Mouse (Mus musculus) neutrophil, adult 5-6 weeks (primary cell): ENCODE results near the gene Sall4. TPM values are rescaled to one million over a fixed set of nuclear protein-coding genes. Genes with fewer than 3 reads are reported as not detected.

ENCODE experiments used
- ATAC-seq: fragments of 151-379, 151-347 bp; 2 replicates; pipeline ENCODE4 v1.8.0; 2017; ENCODE audit warnings: mild to moderate bottlenecking, moderate TSS enrichment; ENCODE audit not compliant: insufficient number of reproducible peaks, poor library complexity, low FRiP score, severe bottlenecking; ENCODE audit errors: extremely low read depth
- total RNA-seq: library from RNA; stranded (forward); fragments of 200-1000 nt; gene quantifications from 2 replicates; pipeline ENCODE4 v1.2.3, GENCODE M21; 2017

Gene Sall4
- not detected in 2 replicates for total RNA-seq

DNA sequence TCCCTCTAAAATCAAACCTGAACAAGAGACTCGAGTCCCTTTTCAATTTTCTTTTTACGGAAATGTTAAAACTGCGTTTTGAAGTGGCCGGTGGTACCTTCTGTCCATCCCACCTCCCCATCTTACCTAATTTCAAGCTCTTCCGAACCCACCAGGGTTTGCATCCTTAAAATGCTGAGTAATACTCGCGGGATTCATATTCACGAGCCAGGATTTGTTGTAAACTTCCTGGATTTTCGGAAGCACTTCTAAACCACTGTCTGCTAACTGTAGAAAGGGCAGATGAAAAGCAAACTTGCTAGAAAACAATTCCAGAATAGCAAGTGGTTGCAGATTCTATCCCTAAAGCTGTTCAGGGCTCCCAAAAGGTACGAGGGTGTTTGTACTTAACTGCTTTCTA is at the start of gene Sall4:
Gene Sall4 (minus strand): TSS at position 362 of the 400 bp plus-strand sequence.
- no peak for ATAC-seq

- no peak for ATAC-seq
Measured at GRCm38 (mm10) chr2:168813243-168813642, 45.5 kb upstream of the Sall4 start.

- no peak for ATAC-seq
Measured at GRCm38 (mm10) chr2:168809895-168810294, 42.2 kb upstream of the Sall4 start.

DNA sequence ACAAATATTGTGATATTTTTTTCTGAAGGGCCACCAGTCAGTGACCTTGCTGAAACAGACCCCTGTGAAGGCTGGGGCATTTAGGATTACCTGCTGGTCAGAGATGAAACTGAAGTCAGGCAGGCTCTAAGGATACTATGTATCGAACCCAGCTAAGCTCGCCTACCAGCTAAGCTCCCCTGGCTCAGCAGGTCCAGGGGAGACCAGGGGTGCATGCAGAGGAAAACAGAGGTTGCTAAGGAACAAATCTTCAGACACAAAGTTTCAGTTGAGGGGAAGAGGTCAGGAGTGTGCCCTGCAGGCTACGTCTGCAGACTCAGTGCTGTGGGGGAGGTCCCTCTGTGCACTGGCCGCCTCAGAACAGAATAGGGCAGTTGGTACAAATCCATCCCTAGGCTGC is 39.9 kb upstream of the Sall4 start:
- ATAC-seq, result no peak

DNA sequence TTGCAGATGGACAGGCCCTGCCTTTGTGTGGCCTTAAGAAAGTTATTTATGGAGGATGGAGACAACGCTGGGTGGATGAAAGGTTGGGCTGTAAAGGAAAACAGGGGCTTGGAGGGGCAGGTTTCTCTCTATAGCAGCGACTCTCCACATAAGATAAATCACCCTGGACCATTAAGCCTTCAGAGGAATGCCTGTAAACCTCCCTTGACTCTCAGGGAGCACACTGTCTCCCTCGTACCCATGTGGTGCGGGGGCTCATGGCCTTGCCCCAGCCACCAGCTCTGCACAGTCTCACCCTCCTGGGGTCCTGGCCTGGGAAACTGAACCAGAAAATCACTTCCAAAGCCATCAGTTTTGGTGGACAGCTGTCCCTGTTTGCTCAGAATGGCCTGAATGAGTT is 36.1 kb upstream of the Sall4 start:
- no peak for ATAC-seq

GRCm38 (mm10) chr2:168799326-168799725 is 31.6 kb upstream of the Sall4 start:
- no peak for ATAC-seq

GRCm38 (mm10) chr2:168798921-168799320 is 31.2 kb upstream of the Sall4 start:
- no peak for ATAC-seq

DNA sequence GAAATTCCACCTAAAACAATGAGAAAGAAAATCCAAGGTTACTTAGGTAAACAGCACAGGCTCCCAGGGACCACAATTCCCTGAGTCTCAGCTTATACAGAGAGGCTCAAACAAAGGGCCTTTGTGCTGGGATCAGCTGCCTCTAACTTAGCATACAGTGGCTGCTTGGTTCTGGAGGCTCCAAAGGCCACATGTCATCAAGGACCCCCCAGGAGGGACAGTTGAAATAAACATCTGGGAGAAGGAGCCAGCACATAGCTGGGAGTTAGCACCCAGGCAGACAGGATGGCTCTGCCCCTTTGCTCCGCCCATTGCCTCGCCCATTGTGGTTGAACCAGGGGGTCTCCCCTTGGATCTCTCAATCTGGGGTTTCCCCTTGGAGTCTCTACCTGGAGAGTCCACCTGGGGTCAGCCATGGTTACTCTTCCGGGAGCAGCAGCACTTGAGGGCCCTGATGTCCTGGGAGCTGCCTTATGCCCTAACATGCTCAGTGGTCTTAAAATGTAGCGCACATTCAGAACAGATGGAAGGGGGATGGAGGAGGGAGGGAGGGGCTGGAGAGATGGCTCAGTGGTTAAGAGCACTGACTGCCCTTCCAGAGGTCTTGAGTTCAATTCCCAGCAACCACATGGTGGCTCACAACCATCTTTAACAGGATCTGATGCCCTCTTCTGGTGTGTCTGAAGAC is 23.5 kb upstream of the Sall4 start:
- no peak for ATAC-seq

DNA sequence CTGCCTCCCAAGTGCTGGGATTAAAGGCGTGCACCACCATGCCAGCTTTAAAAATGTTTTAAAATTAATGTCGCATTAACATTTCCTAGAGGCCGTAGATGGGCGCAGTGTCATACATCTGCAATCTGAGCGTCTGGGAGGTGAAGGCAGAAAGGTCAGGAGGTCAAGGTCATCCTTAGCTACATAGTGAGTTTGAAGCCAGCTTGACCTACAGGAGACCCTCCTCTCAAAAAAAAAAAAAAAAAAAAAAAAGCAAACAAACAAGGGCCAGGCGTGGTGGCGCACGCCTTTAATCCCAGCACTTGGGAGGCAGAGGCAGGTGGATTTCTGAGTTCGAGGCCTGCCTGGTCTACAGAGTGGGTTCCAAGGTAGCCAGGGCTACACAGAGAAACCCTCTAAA is 18.4 kb upstream of the Sall4 start:
- ATAC-seq, result no peak

- ATAC-seq, result no peak
Measured at GRCm38 (mm10) chr2:168780596-168780995, 12.9 kb upstream of the Sall4 start.

DNA sequence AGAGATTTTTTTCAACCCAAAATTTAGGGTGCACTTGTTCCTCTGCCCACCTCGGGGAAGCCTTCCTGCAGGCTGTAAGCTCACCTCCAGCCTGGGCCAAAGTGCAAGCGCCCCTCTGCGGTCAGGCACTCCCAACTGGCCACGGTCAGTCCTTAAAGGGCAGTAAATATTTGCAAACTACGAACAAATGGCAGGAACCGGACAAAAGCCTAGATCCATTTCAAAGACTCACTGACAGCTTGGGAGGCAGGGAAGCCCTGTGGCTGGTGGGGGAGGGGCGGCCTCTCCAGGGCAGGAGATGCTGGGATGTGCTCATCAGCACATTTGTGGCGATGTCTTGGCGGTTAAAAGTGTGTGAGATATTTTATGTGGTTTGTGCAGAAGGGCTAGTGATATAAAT is 12.3 kb upstream of the Sall4 start:
- no peak for ATAC-seq

GRCm38 (mm10) chr2:168777481-168777880 is 9.7 kb upstream of the Sall4 start:
- no peak for ATAC-seq

- no peak for ATAC-seq
Measured at GRCm38 (mm10) chr2:168776238-168776637, 8.5 kb upstream of the Sall4 start.

GRCm38 (mm10) chr2:168769259-168769658 is 1.5 kb upstream of the Sall4 start:
- ATAC-seq, result no peak

GRCm38 (mm10) chr2:168766538-168767361 is 993 bp downstream of the Sall4 start:
- ATAC-seq, result no peak

DNA sequence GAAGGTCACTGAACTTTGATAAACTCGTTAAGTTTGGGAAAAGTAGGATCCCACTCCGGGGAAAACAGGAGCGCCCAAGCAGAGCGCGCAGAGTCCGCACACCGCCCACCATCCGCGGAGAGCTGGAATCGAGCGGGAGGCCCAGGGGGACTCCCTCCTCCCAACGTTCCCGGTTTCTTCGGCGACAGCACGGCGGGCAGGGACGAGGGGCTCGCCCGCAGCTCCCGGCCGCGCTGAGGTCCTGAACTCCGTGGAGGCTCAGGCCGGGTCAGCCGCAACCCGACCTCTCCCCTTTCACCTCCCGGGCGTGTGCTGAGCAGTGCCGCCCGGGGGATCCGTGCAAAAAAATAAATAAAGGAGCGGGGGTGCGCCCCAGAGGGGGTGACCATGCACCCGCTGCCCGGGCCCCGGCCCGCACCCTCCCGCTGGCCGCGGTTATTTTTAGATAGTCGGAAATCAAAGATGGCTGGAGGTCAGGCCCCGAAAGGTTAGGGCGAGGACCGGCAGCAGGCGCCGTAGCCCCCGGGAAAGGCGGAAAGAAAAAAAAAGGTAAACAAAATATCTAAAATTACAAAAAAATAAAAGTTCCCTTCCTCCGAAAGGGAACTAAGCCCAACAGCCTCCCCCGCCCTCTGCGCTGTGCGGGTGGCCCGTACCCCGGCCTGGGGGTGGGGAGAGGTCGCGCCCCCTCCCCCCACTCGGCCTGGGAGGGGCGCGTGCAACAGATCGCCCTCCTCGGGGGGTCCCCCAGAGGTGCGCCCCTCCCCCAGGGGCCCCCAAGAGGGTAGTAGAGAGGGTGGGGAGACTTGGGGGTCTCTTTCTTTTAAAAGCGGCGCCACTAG is 1.8 kb downstream of the Sall4 start:
- ATAC-seq, result no peak

- no peak for ATAC-seq
Measured at GRCm38 (mm10) chr2:168765065-168765681, 2.6 kb downstream of the Sall4 start.

DNA sequence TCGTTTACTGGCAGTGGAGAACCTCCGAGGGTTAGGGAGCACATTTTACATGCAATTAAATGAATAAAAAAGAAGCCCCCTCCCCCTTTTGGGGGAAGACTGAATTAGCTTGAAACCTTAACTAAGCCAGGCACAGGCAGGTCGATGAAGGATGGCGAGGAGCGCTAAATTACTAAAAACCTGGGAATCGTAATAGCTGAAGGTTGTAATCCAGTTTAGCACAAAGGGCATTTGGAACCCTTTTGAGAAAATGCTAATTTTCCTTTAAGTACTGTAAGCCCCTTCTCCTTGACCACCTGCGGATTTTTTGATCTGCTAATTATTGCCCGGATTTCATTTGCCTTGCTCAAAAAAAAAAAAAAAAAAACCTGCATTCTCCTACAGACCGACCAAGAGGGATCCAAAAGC is 3.3 kb downstream of the Sall4 start:
- ATAC-seq, result no peak

DNA sequence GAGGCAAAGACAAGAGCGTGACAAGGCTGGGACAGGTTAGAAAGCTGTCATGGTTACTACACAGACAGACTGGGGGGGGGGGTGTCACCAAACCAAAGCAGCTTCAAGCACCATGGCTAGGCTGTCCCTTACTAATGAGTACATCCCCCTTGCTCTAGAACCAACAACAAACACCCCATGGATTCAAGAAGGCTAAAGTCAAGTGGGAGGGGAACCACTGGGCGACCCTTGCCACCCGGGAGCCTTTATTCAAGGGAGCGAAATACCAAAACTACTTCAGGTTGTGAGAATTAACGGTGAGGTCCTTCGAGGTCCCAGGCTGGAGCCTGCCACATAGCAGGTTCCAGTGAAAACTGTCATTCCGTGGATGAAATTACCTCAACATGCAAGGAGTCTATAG is 4.0 kb downstream of the Sall4 start:
- ATAC-seq, result no peak
